Mouse (Mus musculus): ENCODE data around the gene Frmd4a. TPM values are rescaled to one million over a fixed set of nuclear protein-coding genes. Genes with fewer than 3 reads are reported as not detected.

Frmd4a gene
- total RNA-seq, 1 experiment from 2014 or later: 3.1 TPM

DNA sequence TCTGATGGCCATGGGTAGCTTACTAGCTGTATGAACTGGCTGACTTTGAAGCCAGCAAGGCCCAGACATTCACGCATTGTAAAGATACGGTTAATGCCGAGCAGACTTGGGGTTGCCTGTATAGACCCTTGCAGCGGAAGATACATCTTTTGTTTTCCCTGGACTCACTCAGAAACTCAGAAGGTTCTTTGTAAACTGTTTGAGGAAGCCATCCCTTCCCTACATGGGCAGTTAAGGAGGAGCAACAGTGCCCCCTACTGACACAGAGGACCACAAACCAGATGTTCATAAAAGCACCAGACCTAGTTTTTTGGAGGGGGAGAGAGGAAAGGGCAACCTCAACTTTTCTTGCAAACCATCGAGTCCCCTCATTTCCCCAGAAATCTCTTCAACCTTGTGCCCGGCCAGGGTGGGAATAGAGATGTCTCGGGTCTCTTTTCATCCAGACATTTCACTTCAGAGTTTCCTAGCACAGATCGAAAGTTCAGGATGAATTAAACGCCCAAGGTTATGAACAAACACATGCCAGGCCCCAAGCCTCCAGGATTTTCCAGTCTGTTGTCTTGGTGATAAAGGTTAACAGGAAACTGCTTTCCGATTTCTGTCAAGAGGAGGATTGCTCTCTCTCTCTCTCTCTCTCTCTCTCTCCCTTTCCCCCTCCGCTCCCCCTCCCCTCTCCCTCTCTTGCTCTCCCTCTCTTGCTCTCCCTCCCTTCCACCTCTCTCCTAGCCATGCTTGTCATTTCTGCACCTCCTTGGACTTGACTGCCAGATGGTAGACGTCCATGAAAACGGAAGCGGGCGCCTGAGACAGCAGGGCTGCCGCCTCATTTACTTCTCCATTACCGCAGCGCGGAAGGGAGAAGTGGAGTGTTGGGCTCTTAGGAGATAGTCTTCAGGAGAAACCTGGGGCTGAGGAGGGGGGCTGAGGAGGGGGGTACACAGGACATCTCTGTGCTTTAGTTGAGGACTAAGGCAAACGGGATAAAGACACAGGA is 475.3 kb downstream of the Frmd4a start:
- ATAC-seq (ENCODE audit: extremely low read depth, insufficient number of reproducible peaks, low FRiP score, poor library complexity, severe bottlenecking): no peak

DNA sequence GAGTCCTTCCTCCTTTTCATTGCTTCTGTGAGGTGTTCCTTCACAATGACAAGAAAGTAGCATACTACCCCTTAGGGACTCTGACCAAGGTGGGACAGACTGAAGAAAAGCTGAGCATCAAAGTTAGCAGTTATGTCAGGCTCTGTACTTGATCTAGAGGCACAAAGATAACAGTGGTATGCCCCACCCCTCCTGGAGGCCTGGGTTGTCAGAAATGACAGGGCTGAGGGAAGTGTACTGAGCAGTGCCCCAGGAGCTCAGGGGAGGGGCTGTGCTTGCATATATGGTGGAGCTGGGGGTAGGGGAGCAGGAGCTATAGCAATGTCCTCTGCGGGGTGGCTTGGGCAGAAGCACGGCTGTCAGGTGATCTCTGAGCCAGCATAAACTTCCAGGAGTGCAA is 477.0 kb downstream of the Frmd4a start:
- ATAC-seq (ENCODE audit: extremely low read depth, insufficient number of reproducible peaks, low FRiP score, poor library complexity, severe bottlenecking): no peak

DNA sequence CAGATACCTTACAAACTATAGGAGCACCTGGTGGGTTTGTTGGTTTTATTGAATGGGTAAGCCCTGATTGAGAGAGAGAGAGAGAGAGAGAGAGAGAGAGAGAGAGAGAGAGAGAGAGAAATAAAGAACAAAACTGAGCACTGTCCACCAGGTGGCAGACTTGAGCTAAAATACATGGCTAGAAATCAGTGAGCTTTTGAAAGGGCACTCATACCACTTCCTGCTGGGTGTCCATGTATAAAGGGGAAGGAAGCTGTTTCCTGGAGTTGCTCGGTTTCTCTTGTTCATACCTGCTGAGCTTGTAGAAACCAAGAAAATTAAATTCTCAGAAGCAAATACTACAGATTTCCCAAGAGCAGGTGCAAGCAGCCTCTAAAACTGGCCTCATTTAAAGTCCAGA is 481.7 kb downstream of the Frmd4a start:
- ATAC-seq (ENCODE audit: extremely low read depth, insufficient number of reproducible peaks, low FRiP score, poor library complexity, severe bottlenecking): peak; percentile 84

GRCm38 (mm10) chr2:4499916-4500315 is 482.4 kb downstream of the Frmd4a start:
- no peak for ATAC-seq (ENCODE audit: extremely low read depth, insufficient number of reproducible peaks, low FRiP score, poor library complexity, severe bottlenecking)

DNA sequence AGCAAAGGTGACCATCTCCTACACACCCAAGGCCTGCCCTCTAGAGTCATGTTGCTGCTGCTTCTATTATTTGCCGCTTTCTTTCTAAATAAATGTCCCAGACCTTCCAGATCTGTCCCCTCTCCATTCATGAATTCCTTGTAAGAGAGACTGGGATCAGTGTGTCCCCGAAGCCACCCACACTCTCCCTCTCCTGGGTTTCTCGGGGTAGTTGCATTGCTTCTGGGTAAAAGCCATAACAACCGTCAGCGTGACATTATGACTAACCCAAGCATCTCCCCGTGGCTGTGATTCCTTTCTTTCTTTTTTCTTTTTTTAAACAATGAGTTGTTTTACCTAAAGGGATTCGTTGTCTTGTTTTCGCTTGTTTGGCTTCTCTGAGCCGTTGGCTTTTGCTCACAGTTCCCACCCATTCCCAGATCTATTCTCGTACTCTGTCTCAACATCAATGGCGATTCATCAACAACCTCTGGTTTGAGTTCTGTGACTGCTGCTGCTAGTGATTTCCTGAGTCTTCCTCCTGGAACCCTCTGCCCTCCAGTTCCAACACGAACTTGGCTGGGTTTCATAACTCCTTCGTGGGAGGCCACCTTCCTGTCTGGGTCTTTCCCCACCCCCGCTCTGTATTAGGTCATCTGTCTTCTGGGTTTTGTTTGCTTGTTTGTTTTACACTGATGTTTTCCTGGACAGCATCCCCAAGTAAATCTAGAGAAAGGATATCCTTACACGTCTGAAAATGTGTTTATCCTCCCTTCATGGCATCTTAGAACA is 483.9 kb downstream of the Frmd4a start:
- ATAC-seq (ENCODE audit: extremely low read depth, insufficient number of reproducible peaks, low FRiP score, poor library complexity, severe bottlenecking): no peak

DNA sequence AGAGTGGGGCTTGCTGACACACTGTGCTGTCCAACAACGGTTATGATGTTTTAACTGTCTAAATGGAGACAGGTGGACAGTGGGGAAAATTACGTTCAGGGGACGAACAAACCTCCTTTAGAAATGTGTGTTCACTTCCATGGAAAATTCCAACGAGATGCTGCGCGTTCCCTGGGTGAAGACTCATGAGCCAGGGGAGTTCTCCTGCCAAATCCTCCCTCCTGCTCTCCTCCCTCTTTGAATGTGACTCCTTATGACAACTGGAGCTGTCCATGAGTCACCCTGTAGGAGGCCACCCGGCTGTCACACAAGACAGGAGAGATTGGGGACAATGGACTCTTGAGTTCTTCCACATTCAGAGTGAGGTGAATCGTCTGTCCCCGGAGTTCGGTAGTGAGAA is 486.9 kb downstream of the Frmd4a start:
- no peak for ATAC-seq (ENCODE audit: extremely low read depth, insufficient number of reproducible peaks, low FRiP score, poor library complexity, severe bottlenecking)

DNA sequence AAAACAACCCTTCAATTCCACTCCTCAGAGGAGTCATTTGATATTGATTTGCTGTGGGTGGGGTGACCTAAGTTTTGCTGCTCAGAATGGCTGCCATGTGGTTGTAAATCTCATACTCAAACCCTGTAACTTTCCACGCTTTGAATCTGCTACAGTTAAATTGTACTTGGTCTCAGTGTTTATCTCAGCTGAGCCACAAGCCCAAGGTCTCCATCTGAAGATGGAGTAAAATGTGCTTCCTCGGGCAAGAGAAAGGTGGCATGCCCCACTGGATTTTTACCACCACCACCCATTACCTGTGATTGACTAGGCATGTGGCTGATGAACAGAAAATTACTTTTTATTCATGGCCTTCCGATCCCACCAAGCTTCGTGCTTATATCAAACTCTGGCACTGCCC is 488.2 kb downstream of the Frmd4a start:
- ATAC-seq (ENCODE audit: extremely low read depth, insufficient number of reproducible peaks, low FRiP score, poor library complexity, severe bottlenecking): no peak

- no peak for ATAC-seq (ENCODE audit: extremely low read depth, insufficient number of reproducible peaks, low FRiP score, poor library complexity, severe bottlenecking)
These were observed 489.1 kb downstream of the Frmd4a start for GRCm38 (mm10) chr2:4506659-4507058.

GRCm38 (mm10) chr2:4507887-4508615 is 490.5 kb downstream of the Frmd4a start:
- ATAC-seq (ENCODE audit: extremely low read depth, insufficient number of reproducible peaks, low FRiP score, poor library complexity, severe bottlenecking): no peak

GRCm38 (mm10) chr2:4508959-4509615 is 491.6 kb downstream of the Frmd4a start:
- ATAC-seq (ENCODE audit: extremely low read depth, insufficient number of reproducible peaks, low FRiP score, poor library complexity, severe bottlenecking): no peak

- ATAC-seq (ENCODE audit: extremely low read depth, insufficient number of reproducible peaks, low FRiP score, poor library complexity, severe bottlenecking): no peak
These were observed 492.2 kb downstream of the Frmd4a start for GRCm38 (mm10) chr2:4509739-4510138.

DNA sequence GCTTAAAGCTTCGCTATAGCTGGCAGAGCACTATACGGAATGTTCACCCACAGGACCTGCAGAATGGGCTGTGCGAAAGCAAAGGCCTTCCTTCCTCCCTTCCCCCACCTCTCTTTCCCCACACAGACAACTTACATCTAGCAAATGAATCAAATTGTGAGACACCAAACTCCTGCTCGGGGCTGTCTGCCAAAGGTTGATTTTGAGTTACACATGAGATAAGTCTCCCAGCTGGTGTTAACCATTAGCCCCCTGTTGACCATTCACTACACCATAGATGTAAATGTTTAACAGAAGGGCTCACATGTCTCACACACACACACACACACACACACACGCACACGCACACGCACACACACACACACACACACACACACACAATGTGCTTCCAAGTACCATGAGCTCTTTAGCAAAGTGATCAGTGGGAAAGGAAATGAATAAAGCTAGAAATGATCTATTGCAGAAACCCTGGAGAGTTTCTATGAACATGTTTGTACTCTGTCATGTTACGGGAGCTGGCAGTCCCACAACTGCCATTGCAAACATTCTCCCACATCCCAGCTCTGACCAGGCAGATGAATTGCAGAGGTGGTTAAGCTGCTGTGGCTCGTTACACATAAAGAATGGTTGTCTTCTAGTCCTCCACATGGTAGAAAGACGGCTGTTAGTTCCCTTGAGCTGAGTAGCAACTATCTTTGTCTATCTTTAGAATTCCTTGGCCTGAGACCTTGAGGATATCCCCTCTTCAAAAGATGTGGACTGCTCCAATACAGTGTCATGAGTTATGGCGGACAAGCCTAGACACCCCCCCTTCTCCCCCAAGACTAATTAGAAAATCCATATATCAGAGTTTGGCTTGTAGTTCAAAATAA is 492.9 kb downstream of the Frmd4a start:
- no peak for ATAC-seq (ENCODE audit: extremely low read depth, insufficient number of reproducible peaks, low FRiP score, poor library complexity, severe bottlenecking)

- ATAC-seq (ENCODE audit: extremely low read depth, insufficient number of reproducible peaks, low FRiP score, poor library complexity, severe bottlenecking): no peak
These were observed 493.5 kb downstream of the Frmd4a start for GRCm38 (mm10) chr2:4511080-4511386.

DNA sequence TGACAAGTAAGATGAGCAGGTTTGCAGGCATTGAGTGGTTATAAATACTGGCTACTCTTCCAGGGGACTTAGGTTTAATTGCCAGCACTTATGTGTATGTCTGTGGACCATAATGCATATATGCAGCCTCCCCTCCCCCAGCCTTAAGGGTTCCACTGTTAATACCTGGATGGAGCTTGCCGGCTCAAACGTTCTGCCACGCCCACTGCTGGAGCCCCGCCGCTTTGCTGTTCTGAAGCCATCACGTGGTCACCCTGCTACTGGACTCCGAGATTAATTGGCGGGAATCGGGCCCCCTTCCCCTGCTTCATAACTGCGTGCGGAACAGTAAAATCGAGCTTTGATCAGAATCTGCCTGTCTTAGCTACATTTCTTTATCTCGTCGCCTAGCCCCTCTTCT is 495.1 kb downstream of the Frmd4a start:
- no peak for ATAC-seq (ENCODE audit: extremely low read depth, insufficient number of reproducible peaks, low FRiP score, poor library complexity, severe bottlenecking)

- ATAC-seq (ENCODE audit: extremely low read depth, insufficient number of reproducible peaks, low FRiP score, poor library complexity, severe bottlenecking): peak; percentile 51
These were observed 498.4 kb downstream of the Frmd4a start for GRCm38 (mm10) chr2:4515910-4516309.

GRCm38 (mm10) chr2:4516819-4517552 is 499.5 kb downstream of the Frmd4a start:
- no peak for ATAC-seq (ENCODE audit: extremely low read depth, insufficient number of reproducible peaks, low FRiP score, poor library complexity, severe bottlenecking)

- no peak for ATAC-seq (ENCODE audit: extremely low read depth, insufficient number of reproducible peaks, low FRiP score, poor library complexity, severe bottlenecking)
These were observed 500.1 kb downstream of the Frmd4a start for GRCm38 (mm10) chr2:4517553-4518125.
